Mouse (Mus musculus) testis, adult 2 months (tissue): ENCODE results near the gene Fthl17a.

ENCODE experiments used
- CTCF ChIP-seq: fragments of 200-500 bp; IDR thresholded peaks from 2 replicates; pipeline ENCODE4 v1.5.1; 2012; ENCODE audit warnings: low read depth, mild to moderate bottlenecking, inconsistent platforms, low read length, moderate library complexity; ENCODE audit not compliant: control insufficient read depth, insufficient read depth, insufficient replicate concordance
- POLR2A ChIP-seq: fragments of 200-500 bp; IDR thresholded peaks from 2 replicates; pipeline ENCODE4 v1.6.1; 2012; ENCODE audit warnings: low read depth, mild to moderate bottlenecking, inconsistent platforms, low read length, moderate library complexity; ENCODE audit not compliant: control insufficient read depth

DNA sequence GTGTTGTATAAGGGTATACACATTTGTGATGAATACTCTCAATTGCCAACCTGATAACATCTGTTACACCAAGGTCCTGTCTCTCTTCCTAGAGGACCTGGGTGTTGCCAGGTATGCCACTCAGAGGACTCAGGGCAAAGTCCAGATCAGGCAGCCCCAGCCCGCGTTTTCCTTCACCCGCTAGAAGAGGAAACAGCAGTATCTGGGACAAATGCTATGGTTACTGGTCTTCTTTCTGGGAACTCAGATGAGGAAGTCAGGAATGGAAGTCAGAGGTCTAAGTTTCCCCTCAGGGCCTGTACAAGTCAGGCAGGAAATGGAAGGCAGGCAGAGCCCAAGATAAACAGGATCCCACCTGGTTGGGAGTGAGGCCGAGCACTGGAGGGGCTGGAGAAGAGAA is 55.2 kb downstream of the Fthl17a start:
- TF ChIP-seq POLR2A (no peak), CTCF (no peak)
